Mouse (Mus musculus): ENCODE results near the gene Lrrc4. TPM values are rescaled to one million over a fixed set of nuclear protein-coding genes. Genes with fewer than 3 reads are reported as not detected.

The Lrrc4 gene
- polyA plus RNA-seq, 1 experiment, result 51.6 TPM

DNA sequence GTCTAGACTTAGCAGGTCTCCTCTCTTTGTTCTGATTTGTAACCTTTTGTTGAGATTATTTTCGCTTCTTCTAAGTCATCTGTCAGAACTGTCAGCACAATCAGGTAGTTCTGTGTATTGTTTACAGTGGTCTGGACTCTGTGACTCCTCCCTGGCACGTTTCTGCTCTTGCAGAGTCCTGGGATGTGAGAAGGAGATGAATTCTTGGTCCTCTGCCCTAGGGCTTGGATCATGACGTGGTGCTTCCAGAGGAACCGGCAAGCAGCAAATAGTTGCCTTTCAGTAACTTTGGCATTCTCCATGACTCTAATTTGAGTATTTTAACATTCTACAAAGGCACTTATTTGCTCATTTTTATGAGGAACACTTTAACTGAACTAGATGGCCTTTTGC, 113.7 kb downstream of the Lrrc4 start:
- Histone ChIP-seq H3K4me3 (replicated peaks; ENCODE audit: insufficient read depth, low read depth, low read length) (no peak overlapping the region), H3K27me3 (ENCODE audit: control insufficient read depth, insufficient read depth, low read length) (no peaks in the 10 kb centered on the region), H3K4me1 (ENCODE audit: control insufficient read depth, insufficient read depth, low read length) (peaks cover 10% of the 10 kb centered on the region), H3K27ac (ENCODE audit: insufficient read depth, low read length) (no peak overlapping the region)
- TF ChIP-seq CTCF (IDR thresholded peaks at IDR 0.05; ENCODE audit: borderline replicate concordance, insufficient read depth, low read depth, low read length) (no peak), POLR2A (IDR thresholded peaks at IDR 0.05; ENCODE audit: borderline replicate concordance, insufficient read depth, low read length) (no peak)
- 26% methylated on average over 4 of the region's 4 CpGs for WGBS
- peak in 1 of 2 experiments; percentile 24 for DNase-seq

DNA sequence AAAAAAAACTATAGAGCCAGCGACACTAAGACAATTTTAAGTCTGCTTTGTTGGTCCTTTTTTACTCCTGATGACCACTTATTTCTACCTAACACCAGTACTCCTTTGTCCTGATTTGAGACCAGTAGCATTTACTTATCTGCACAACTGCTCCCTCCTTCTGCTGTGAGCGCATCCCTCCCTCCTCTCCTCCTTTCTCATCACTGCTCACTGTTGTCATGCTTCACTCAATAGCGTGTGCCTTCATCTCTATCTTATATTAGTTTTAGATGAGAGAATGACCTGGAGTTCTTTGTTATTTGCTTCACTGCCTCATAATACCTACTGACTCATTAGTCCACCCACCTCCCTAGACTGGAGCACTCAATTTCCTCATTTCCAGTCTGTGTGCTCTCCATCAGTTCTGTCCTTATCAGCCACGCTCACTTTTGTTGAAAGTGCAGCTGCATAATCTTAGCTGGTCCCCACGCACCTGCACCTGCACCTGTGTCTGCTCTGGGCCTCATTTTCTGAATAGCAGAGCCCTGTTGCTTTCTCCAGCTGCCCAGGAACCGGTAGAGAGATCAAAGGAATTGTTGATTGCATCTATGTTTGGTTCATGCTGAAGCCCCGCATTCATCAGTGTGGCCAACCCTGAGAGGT, 114.2 kb downstream of the Lrrc4 start:
- H3K4me3 ChIP-seq (replicated peaks; ENCODE audit: insufficient read depth, low read depth, low read length), result no peak overlapping the region
- TF ChIP-seq CTCF (IDR thresholded peaks at IDR 0.05; ENCODE audit: borderline replicate concordance, insufficient read depth, low read depth, low read length), result no peak
- no peak for TF ChIP-seq POLR2A (IDR thresholded peaks at IDR 0.05; ENCODE audit: borderline replicate concordance, insufficient read depth, low read length)
- no peaks in the 10 kb centered on the region for H3K27me3 ChIP-seq (ENCODE audit: control insufficient read depth, insufficient read depth, low read length)
- 77% methylated on average over 7 of the region's 7 CpGs for WGBS
- DNase-seq, result no peak
- H3K4me1 ChIP-seq (ENCODE audit: control insufficient read depth, insufficient read depth, low read length), result peaks cover 10% of the 10 kb centered on the region
- H3K27ac ChIP-seq (ENCODE audit: insufficient read depth, low read length), result no peak overlapping the region

DNA sequence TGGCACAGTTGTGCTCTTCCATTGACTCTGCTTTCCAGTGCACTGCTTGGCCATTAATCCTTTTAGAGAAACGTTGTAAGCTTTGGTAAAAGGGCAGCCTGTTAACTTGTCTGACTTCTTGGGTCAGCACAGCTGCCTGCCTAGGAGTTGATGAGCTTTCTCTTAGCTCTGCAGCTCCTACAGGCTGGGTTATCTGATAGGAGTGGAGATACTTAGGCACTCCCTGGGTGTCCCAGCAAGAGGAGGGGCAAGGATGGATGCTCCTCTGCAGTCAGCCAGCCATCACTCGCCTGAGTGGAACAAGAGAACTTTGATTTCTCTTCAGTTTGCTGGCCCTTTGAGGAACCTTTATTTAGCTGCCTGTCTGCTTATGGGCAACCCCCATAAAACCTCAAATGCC, 121.5 kb downstream of the Lrrc4 start:
- WGBS, result 69% methylated on average over 2 of the region's 2 CpGs
- TF ChIP-seq CTCF (IDR thresholded peaks at IDR 0.05; ENCODE audit: borderline replicate concordance, insufficient read depth, low read depth, low read length) (no peak), POLR2A (IDR thresholded peaks at IDR 0.05; ENCODE audit: borderline replicate concordance, insufficient read depth, low read length) (no peak)
- Histone ChIP-seq H3K27ac (ENCODE audit: insufficient read depth, low read length) (no peak overlapping the region), H3K4me3 (replicated peaks; ENCODE audit: insufficient read depth, low read depth, low read length) (no peak overlapping the region), H3K27me3 (ENCODE audit: control insufficient read depth, insufficient read depth, low read length) (no peaks in the 10 kb centered on the region), H3K4me1 (ENCODE audit: control insufficient read depth, insufficient read depth, low read length) (peaks cover 18% of the 10 kb centered on the region)
- DNase-seq, result no peak

DNA sequence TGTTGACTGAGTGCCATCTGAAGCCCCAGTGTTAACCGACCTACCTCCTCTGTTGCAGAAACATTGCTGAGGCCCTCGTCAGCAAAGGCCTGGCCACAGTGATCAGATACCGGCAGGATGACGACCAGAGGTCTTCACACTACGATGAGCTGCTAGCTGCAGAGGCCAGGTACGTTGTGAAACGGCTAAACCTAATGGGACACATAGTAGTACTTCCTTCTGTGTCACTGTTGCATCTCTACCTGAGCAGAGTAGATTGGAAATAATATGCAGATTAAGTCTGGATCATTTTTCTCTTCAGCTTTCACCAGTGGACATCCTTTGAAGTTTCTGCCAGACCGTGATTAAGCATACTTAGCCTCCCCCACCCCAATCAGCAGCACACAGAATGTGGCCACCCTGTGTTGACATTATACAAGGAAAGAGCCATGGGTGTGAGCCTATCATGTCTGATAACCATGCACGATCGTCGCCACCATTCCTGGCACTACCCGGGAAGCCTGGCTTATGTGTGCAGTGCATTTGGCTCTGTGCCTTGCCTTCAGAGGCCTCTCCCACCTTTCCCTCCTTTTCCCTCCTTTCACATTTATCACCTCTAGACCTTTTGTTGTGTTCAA, 124.5 kb downstream of the Lrrc4 start:
- Histone ChIP-seq H3K27ac (ENCODE audit: insufficient read depth, low read length) (peak overlapping the region; percentile 24; the same call in 1 of the 2 replicates), H3K4me3 (replicated peaks; ENCODE audit: insufficient read depth, low read depth, low read length) (no peak overlapping the region), H3K4me1 (ENCODE audit: control insufficient read depth, insufficient read depth, low read length) (peaks cover 22% of the 10 kb centered on the region), H3K27me3 (ENCODE audit: control insufficient read depth, insufficient read depth, low read length) (no peaks in the 10 kb centered on the region)
- TF ChIP-seq POLR2A (IDR thresholded peaks at IDR 0.05; ENCODE audit: borderline replicate concordance, insufficient read depth, low read length) (no peak), CTCF (IDR thresholded peaks at IDR 0.05; ENCODE audit: borderline replicate concordance, insufficient read depth, low read depth, low read length) (no peak)
- 50% methylated on average over 12 of the region's 12 CpGs for WGBS
- DNase-seq, result peak in 1 of 2 experiments; percentile 26

DNA sequence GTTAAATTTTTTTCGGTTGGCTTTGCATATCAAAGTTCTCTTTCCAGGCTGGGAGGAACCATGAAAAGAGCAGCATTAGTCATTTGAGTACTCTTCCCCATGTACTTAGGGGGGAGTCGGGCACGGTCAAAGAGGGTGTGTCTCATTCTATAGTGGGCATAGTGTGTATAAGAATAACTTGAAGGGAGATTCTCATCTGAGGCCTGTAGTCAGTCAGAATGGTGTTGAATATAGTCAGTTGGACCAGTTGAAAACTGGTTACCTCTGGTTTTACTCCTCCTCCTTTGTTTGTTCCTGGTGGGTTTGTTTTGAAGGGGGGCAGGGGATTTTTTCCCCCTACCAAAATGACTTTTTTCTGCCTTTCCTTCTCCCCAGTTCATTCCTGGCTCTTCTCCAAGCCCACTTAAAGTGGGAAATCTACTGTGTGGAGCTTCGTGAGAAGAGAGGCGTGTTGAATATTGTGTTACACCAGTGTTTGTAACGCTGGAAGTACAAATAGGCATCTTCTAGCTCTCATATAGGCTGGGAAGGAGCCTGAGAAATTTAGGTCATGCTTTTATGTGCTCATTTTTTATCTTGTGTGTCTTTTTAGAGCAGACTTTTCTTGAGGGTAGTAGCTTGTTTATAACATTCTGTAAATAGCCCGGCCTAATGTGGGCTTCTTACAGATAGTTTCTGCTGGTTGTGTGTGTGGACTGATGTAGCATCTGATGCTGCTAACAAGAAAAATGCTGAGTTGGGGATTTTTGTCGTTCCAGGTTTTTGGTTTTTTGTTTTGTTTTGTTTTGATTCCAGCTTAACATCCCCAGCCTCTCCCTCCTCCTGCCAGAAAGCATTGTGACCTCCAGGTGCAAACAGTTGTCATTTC, 125.2 kb downstream of the Lrrc4 start:
- H3K27ac ChIP-seq (ENCODE audit: insufficient read depth, low read length), result peak overlapping the region; percentile 76; the same call in 1 of the 2 replicates

DNA sequence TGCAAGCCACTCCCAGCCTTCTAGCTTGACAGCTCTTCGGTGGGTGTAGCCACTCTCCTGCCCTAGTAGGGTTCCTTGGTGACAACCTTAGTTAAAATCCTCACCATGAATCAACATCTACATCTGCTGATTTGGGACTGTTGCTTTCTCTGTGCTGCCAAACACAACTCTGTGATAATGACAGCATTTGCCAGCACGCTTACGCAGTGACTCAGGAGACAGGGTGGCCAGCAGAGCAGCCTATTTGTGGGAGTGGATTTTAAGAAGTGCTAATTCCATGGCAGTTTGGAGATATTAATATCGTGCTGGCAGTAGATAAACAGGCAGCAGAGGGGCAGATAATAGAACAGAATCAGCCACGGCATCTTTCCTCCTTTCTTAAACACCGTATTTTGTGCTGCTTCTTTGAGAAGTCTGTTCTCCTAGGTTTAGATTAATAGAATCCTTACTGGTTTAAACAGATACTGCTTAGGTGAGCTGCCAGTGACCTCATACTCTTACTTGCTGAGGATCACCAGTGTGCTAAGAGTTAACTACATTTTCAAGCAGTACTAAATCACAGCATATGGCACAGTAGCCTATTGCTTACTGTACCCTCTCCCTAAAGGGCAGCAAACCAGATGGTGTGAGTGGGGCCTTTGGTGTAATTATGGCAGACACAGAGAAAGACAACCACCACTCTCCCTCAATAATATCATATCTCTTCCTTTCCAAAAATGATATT, 126.0 kb downstream of the Lrrc4 start:
- Histone ChIP-seq H3K4me3 (replicated peaks; ENCODE audit: insufficient read depth, low read depth, low read length) (no peak overlapping the region), H3K4me1 (ENCODE audit: control insufficient read depth, insufficient read depth, low read length) (peaks cover 22% of the 10 kb centered on the region), H3K27ac (ENCODE audit: insufficient read depth, low read length) (peak overlapping the region; percentile 81), H3K27me3 (ENCODE audit: control insufficient read depth, insufficient read depth, low read length) (no peaks in the 10 kb centered on the region)
- DNase-seq, result peak; percentile 67 to 79
- 9% methylated on average over 6 of the region's 6 CpGs for WGBS
- no peak for TF ChIP-seq CTCF (IDR thresholded peaks at IDR 0.05; ENCODE audit: borderline replicate concordance, insufficient read depth, low read depth, low read length)
- TF ChIP-seq POLR2A (IDR thresholded peaks at IDR 0.05; ENCODE audit: borderline replicate concordance, insufficient read depth, low read length), result no peak

More for the DNA sequence above, 125.2 kb downstream of the Lrrc4 start:
- DNase-seq, result no peak
- WGBS, result 60% methylated on average over 8 of the region's 8 CpGs
- TF ChIP-seq CTCF (IDR thresholded peaks at IDR 0.05; ENCODE audit: borderline replicate concordance, insufficient read depth, low read depth, low read length) (no peak), POLR2A (IDR thresholded peaks at IDR 0.05; ENCODE audit: borderline replicate concordance, insufficient read depth, low read length) (no peak)
- Histone ChIP-seq H3K4me3 (replicated peaks; ENCODE audit: insufficient read depth, low read depth, low read length) (no peak overlapping the region), H3K4me1 (ENCODE audit: control insufficient read depth, insufficient read depth, low read length) (peaks cover 22% of the 10 kb centered on the region), H3K27me3 (ENCODE audit: control insufficient read depth, insufficient read depth, low read length) (no peaks in the 10 kb centered on the region)

DNA sequence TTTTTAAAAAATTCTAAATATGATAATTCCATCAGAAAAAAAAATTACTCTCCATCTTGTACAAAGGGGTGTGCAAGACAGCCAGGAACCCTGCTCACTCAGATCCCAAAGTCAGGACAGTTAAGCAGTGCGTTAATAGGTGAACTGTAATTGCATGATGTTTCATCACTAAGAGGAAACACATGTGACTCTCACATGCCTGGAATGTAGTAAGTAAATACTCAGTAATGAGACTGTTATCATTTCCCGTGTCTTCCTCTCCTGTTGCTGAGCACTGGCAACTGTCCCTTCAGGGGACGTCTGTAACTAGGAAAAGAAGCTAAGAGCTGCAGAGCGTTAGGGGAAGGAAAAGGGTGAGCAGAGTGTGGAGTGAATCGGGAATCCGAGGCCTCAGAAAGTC, 126.9 kb downstream of the Lrrc4 start:
- Histone ChIP-seq H3K27me3 (ENCODE audit: control insufficient read depth, insufficient read depth, low read length) (no peaks in the 10 kb centered on the region), H3K4me3 (replicated peaks; ENCODE audit: insufficient read depth, low read depth, low read length) (no peak overlapping the region), H3K27ac (ENCODE audit: insufficient read depth, low read length) (peak overlapping the region; percentile 51; the same call in 1 of the 2 replicates), H3K4me1 (ENCODE audit: control insufficient read depth, insufficient read depth, low read length) (peaks cover 22% of the 10 kb centered on the region)
- WGBS, result 59% methylated on average over 6 of the region's 6 CpGs
- DNase-seq, result no peak
- no peak for TF ChIP-seq CTCF (IDR thresholded peaks at IDR 0.05; ENCODE audit: borderline replicate concordance, insufficient read depth, low read depth, low read length)
- TF ChIP-seq POLR2A (IDR thresholded peaks at IDR 0.05; ENCODE audit: borderline replicate concordance, insufficient read depth, low read length), result no peak

Data from cerebellum, adult 2 months (tissue).